Mouse (Mus musculus): Measurements from ENCODE around the gene Zfp280d.

The Zfp280d gene

GRCm38 (mm10) chr9:72274677-72275076 is at the start of gene Zfp280d:
Gene Zfp280d, plus strand, starts transcription at chr9:72274860.
- DNase-seq (ENCODE audit: low spot score in 2 of 2): peak; percentile 73 to 86

GRCm38 (mm10) chr9:72226536-72226935 is 48.1 kb upstream of the Zfp280d start:
- DNase-seq (ENCODE audit: low spot score in 2 of 2): no peak

GRCm38 (mm10) chr9:72252656-72253055 is 22.0 kb upstream of the Zfp280d start:
- DNase-seq (ENCODE audit: low spot score in 2 of 2): no peak

- DNase-seq (ENCODE audit: low spot score in 2 of 2): no peak
These were observed 19.4 kb upstream of the Zfp280d start for GRCm38 (mm10) chr9:72255227-72255626.

GRCm38 (mm10) chr9:72256646-72257045 is 18.0 kb upstream of the Zfp280d start:
- DNase-seq (ENCODE audit: low spot score in 2 of 2): no peak

DNA sequence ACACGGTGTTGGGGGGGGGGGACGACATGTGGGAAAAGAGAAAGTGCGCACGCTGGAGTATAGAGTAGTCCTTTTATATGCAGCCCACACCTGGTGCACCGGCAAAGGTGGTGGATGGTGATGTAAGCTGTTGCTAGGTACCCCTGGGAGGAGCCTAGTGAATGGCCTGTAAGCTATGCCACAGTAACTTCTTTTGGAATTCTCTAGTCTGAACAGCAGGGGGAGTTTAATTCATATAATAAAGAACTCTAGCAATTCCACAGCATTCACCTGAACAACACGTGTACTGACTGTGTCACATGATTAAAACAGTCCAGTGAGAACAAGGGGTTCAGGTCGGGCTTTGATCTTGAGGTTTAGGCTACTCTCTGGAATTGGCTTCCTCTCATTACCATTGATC is 14.3 kb upstream of the Zfp280d start:
- DNase-seq (ENCODE audit: low spot score in 2 of 2): no peak

DNA sequence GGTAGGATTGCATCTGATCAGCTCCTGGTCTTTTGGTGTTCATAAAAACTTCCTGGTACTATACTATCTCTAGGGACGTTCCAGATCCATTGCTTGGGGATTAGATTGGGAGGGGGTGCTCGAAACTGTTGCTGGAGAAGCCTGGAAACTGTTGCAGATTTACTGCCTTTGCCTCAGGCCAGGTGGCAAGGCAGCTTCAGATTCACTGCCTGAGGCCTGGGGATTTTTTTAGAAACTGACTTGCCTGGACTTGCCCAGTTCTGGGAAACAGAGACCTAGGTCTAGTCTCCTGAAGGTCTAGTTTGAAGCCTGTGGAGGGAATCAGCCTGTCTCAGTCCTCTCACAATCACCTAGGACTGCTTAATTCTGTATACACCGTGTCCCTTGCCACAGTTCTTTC is 9.8 kb upstream of the Zfp280d start:
- no peak for DNase-seq (ENCODE audit: low spot score in 2 of 2)

- peak in 1 of 2 experiments; percentile 15 for DNase-seq (ENCODE audit: low spot score in 2 of 2)
These were observed 4.5 kb upstream of the Zfp280d start for GRCm38 (mm10) chr9:72270146-72270545.

GRCm38 (mm10) chr9:72273646-72274410 is 832 bp upstream of the Zfp280d start:
- no peak for DNase-seq (ENCODE audit: low spot score in 2 of 2)

DNA sequence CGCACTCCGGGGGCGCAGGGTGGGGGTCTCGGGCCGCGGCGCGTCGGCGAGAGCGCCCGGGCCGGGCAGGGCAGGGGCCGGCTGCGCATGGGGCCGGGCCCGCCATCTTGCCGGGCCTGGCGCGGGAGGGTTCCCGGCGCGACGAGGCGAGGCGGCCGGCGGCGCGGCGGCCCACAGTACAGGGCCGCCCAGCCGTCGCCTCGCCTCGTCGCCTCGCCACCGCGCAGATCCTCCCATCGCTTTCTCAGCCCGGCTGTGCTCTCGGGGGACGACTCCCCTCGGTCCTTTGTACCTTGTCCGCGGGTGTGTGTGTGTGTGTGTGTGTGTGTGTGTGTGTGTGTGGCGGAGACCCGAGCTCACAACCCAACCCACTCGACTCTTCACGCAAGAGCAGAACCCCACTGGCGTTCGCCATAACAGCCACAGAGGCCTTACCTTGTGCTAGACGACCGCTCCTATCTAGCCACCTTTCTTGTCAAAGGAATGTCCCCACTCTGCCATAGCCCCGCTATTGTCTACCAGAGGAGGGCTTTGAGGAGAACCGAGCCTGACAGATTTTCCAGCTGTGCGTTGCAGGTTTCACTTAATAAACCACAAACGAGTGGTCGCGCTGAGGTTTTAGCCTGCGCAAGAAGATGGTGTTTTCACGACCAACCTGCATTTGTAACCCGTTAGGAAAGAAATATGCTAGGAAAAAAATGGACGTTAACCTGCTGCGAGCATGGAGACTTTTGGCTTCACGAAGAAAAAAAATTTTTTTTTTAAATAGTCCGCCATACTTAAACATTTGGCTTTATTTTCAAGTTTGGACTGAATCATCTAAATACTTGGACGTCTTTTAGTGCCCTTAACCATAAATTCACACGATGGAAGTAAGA is 680 bp downstream of the Zfp280d start:
- DNase-seq (ENCODE audit: low spot score in 2 of 2): peak in 1 of 2 experiments; percentile 48

- DNase-seq (ENCODE audit: low spot score in 2 of 2): no peak
These were observed 1.4 kb downstream of the Zfp280d start for GRCm38 (mm10) chr9:72275979-72276500.

- no peak for DNase-seq (ENCODE audit: low spot score in 2 of 2)
These were observed 2.3 kb downstream of the Zfp280d start for GRCm38 (mm10) chr9:72276941-72277340.

GRCm38 (mm10) chr9:72279943-72280342 is 5.3 kb downstream of the Zfp280d start:
- DNase-seq (ENCODE audit: low spot score in 2 of 2): no peak

GRCm38 (mm10) chr9:72287696-72288095 is 13.0 kb downstream of the Zfp280d start:
- no peak for DNase-seq (ENCODE audit: low spot score in 2 of 2)

GRCm38 (mm10) chr9:72288210-72288609 is 13.6 kb downstream of the Zfp280d start:
- DNase-seq (ENCODE audit: low spot score in 2 of 2): no peak

- no peak for DNase-seq (ENCODE audit: low spot score in 2 of 2)
These were observed 14.4 kb downstream of the Zfp280d start for GRCm38 (mm10) chr9:72289094-72289493.

- DNase-seq (ENCODE audit: low spot score in 2 of 2): no peak
These were observed 19.4 kb downstream of the Zfp280d start for GRCm38 (mm10) chr9:72294076-72294475.

DNA sequence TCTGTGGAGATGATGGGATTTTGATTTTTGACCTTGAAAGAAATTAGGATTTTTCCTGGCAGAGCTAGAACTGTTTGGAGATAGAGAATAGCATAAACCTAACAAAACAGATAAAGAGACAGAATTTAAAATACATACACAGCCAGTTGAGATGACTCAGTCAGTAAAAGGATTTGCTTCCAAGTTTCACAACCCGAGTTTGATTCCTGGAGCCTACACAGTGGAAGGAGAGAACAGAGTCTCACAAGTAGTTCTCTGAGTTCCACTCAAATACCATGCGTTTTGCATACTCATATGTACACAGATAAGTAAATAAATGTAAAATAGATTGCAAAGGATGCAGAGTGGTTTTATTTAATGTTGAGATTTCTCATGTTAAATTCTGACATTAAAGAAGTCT is 35.1 kb downstream of the Zfp280d start:
- DNase-seq (ENCODE audit: low spot score in 2 of 2): no peak

- no peak for DNase-seq (ENCODE audit: low spot score in 2 of 2)
These were observed 58.6 kb downstream of the Zfp280d start for GRCm38 (mm10) chr9:72333221-72333620.

DNA sequence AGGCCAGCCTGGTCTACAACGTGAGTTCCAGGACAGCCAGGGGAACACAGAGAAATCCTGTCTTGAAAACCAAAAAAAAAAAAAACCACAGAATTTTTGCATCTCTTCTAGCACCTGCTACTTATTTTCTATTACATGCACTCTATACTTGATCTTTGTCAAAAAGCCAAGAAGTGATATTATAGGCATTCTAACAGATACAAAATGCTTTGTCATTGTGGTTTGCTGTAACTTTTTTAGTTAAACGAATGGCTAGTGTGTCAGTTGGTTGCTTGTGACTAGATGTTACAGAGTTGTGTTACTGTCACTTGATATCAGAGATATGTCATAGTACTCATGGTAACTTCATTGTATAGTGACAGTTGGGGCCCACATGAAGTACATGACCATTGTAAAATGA is 61.4 kb downstream of the Zfp280d start:
- DNase-seq (ENCODE audit: low spot score in 2 of 2): no peak

DNA sequence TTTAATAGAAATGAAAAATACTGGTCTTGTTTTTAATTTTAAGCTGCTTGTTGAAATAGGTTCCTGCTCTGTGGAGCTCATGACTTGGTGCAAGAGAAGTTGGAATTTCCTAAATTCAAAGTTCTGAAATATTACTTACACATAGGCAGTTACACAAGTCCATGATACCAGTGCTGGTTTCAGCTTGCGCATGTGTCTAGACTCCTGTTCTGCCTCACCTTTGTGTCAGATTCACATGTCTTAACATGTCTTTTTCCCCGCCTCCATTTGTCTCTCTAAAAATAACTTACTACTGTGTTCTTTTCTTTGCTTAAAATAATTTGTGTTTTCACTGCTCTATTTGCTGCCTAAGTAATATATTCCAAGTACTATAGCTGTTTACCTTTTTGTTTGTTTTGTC is 64.5 kb downstream of the Zfp280d start:
- no peak for DNase-seq (ENCODE audit: low spot score in 2 of 2)

DNA sequence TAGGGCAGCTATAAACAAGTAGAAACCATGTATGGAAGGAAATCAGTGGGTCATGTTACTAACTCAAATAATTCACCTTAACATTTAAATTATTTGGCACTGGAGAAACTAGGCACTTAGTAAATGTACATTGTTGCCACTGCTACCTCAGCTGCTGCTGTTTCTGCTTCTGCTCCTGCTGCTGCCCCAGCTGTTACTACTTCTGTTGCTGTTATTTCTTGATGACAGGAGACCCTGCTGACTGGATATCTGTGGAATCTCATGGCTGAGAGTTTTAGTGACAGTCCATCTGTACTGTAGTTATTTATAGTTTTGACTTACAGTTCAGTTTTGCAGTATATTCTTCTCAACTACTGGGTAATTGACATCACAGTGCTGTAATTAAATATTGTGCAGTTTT is 69.2 kb downstream of the Zfp280d start:
- DNase-seq (ENCODE audit: low spot score in 2 of 2): no peak

DNA sequence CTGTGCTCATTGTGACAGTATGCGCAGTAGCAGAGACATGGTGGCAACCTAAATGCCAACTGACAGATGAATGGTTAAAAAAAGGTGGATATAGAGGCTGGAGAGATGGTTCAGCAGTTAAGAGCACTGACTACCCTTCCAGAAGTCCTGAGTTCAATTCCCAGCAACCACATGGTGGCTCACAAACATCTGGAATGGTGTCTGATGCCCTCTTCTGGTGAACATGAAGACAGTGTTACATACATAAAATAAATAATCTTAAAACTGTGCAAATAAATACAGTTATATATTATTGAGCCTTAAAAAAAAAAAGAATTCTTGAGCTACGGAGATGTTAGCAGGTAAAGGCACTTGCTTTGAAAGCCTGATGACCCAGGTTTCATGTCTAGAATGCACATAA is 97.7 kb downstream of the Zfp280d start:
- no peak for DNase-seq (ENCODE audit: low spot score in 2 of 2)

Measured in left cerebral cortex, adult 9 months (tissue).